Mouse (Mus musculus): Measurements from ENCODE around the gene Coro2a.

DNA sequence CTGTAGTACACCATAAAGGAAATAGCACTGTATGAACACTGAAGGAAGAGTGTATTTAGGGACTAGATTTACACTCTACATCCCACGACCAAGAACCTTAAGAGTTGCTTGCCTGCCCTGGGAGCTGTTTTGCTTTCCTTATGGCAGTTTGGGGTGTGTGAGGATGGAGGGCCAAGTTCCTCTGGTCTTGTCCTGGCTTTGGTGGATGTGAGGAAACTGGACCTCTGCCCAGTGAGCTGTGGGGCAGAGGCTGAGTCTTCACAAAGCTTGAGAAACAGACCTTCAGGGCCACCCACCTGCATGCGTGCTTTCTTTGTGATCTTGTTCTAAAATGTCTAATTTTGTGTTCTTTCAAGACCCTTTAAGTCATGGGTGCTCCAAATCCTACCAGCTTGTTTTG lies 69.5 kb downstream of the Coro2a start:
- TF ChIP-seq POLR2A (IDR thresholded peaks at IDR 0.05; ENCODE audit: low read depth, low read length) (no peak), CTCF (conservative IDR thresholded peaks at IDR 0.05; ENCODE audit: insufficient read depth, insufficient read length, low read depth, low read length) (no peak)
